Mouse (Mus musculus): ENCODE results near the gene Pln.

The Pln gene

GRCm38 (mm10) chr10:53337162-53337923 lies at the start of gene Pln:
Pln (plus strand) TSS chr10:53337667.
- DNase-seq = no peak

GRCm38 (mm10) chr10:53305867-53306266 lies 31.6 kb upstream of the Pln start:
- no peak for DNase-seq

- DNase-seq = no peak
Observed at GRCm38 (mm10) chr10:53306674-53307073, 30.8 kb upstream of the Pln start.

GRCm38 (mm10) chr10:53323367-53323766 lies 14.1 kb upstream of the Pln start:
- DNase-seq = no peak

- DNase-seq = no peak
Observed at GRCm38 (mm10) chr10:53324663-53325062, 12.8 kb upstream of the Pln start.

- DNase-seq = no peak
Observed at GRCm38 (mm10) chr10:53326367-53326766, 11.1 kb upstream of the Pln start.

- no peak for DNase-seq
Observed at GRCm38 (mm10) chr10:53329257-53329656, 8.2 kb upstream of the Pln start.

- DNase-seq = no peak
Observed at GRCm38 (mm10) chr10:53332752-53333151, 4.7 kb upstream of the Pln start.

GRCm38 (mm10) chr10:53335266-53335665 lies 2.2 kb upstream of the Pln start:
- no peak for DNase-seq

GRCm38 (mm10) chr10:53335974-53336373 lies 1.5 kb upstream of the Pln start:
- no peak for DNase-seq

GRCm38 (mm10) chr10:53339045-53339444 lies 1.6 kb downstream of the Pln start:
- no peak for DNase-seq

- DNase-seq = peak; percentile 38
Observed at GRCm38 (mm10) chr10:53341288-53341965, 4.0 kb downstream of the Pln start.

GRCm38 (mm10) chr10:53342166-53342728 lies 4.8 kb downstream of the Pln start:
- no peak for DNase-seq

GRCm38 (mm10) chr10:53343384-53343783 lies 5.9 kb downstream of the Pln start:
- no peak for DNase-seq

- DNase-seq = no peak
Observed at GRCm38 (mm10) chr10:53343865-53344264, 6.4 kb downstream of the Pln start.

- no peak for DNase-seq
Observed at GRCm38 (mm10) chr10:53345508-53345907, 8.0 kb downstream of the Pln start.

- DNase-seq = peak; percentile 57
Observed at GRCm38 (mm10) chr10:53346506-53346905, 9.0 kb downstream of the Pln start.

GRCm38 (mm10) chr10:53346916-53347315 lies 9.4 kb downstream of the Pln start:
- no peak for DNase-seq

- DNase-seq = peak; percentile 74
Observed at GRCm38 (mm10) chr10:53347787-53348755, 10.6 kb downstream of the Pln start.

GRCm38 (mm10) chr10:53349254-53349653 lies 11.8 kb downstream of the Pln start:
- no peak for DNase-seq

- no peak for DNase-seq
Observed at GRCm38 (mm10) chr10:53353665-53354064, 16.2 kb downstream of the Pln start.

- DNase-seq = no peak
Observed at GRCm38 (mm10) chr10:53359016-53359415, 21.5 kb downstream of the Pln start.

GRCm38 (mm10) chr10:53364311-53364710 lies 26.8 kb downstream of the Pln start:
- DNase-seq = no peak

All from right cerebral cortex, adult 18-20 months (tissue).